Mouse (Mus musculus) limb, embryonic 10.5 days (tissue): ENCODE data around the gene Dcp1a. TPM values are rescaled to one million over a fixed set of nuclear protein-coding genes. Genes with fewer than 3 reads are reported as not detected.
A peak's percentile ranks its signal among the peaks of the same experiment; 100 is the strongest.

ENCODE experiments used
- DNase-seq: peaks from one replicate; pipeline ENCODE4 v3.0.0-alpha.2; 2017; ENCODE audit warnings: low spot score
- H3K27ac ChIP-seq: fragments of 300-500 bp; sonication (generic); 2 replicates; pipeline ENCODE4 v1.5.1; 2016; ENCODE audit warnings: mild to moderate bottlenecking
- H3K27me3 ChIP-seq: fragments of 300-500 bp; sonication (generic); 2 replicates; pipeline ENCODE4 v1.6.1; 2016; ENCODE audit warnings: low read depth, mild to moderate bottlenecking; ENCODE audit not compliant: poor library complexity, severe bottlenecking
- H3K36me3 ChIP-seq: fragments of 300-500 bp; sonication (generic); 2 replicates; pipeline ENCODE4 v1.6.1; 2016; ENCODE audit warnings: mild to moderate bottlenecking, moderate library complexity
- H3K4me1 ChIP-seq: fragments of 300-500 bp; sonication (generic); 2 replicates; pipeline ENCODE4 v1.6.1; 2016
- H3K4me3 ChIP-seq: fragments of 300-500 bp; sonication (generic); 2 replicates; pipeline ENCODE4 v1.5.1; 2016; ENCODE audit warnings: mild to moderate bottlenecking, moderate library complexity
- H3K9me3 ChIP-seq: fragments of 300-500 bp; sonication (generic); replicated peaks from 2 replicates; pipeline ENCODE4 v1.6.1; 2016; ENCODE audit warnings: mild to moderate bottlenecking
- WGBS: fragments of 180-500 bp; shearing (Covaris S2); methylation state at CpG from one replicate; pipeline ENCODE4 v1.1.7; 2016; 5-methylcytosine and 5-hydroxymethylcytosine counted together
- polyA plus RNA-seq: library from polyadenylated mRNA; unstranded; fragments of >200 nt; fragmentation: Nextera tagmentation; extraction: Ambion mirVana; gene quantifications from 2 replicates; pipeline ENCODE4 v1.2.1, GENCODE M21; 2016

Dcp1a gene
- polyA plus RNA-seq: 37.7 and 46.2 TPM in 2 replicates

GRCm38 (mm10) chr14:30479361-30479948 is at the start of gene Dcp1a:
Gene Dcp1a, plus strand, starts transcription at chr14:30479535.
- Histone ChIP-seq H3K36me3 (peaks cover 29% of the 10 kb centered on the region), H3K27ac (peak within 1 kb of the TSS; percentile 94), H3K9me3 (no peaks in the 10 kb centered on the region), H3K27me3 (no peaks in the 10 kb centered on the region), H3K4me3 (peak within 1 kb of the TSS; percentile 99), H3K4me1 (peaks cover 7% of the 10 kb centered on the region)
- under 1% methylated on average over 39 of the region's 39 CpGs for WGBS
- peak; percentile 96 for DNase-seq

GRCm38 (mm10) chr14:30429606-30430005 is 49.7 kb upstream of the Dcp1a start:
- no peaks in the 10 kb centered on the region for H3K27me3 ChIP-seq

GRCm38 (mm10) chr14:30430026-30430425 is 49.3 kb upstream of the Dcp1a start:
- Histone ChIP-seq H3K9me3 (no peaks in the 10 kb centered on the region), H3K36me3 (no peaks in the 10 kb centered on the region)
- 93% methylated on average over 9 of the region's 9 CpGs for WGBS

More at GRCm38 (mm10) chr14:30429606-30430005, 49.7 kb upstream of the Dcp1a start:
- WGBS: 72% methylated on average over 9 of the region's 9 CpGs
- no peaks in the 10 kb centered on the region for H3K9me3 ChIP-seq
- H3K4me3 ChIP-seq: no peak overlapping the region
- H3K27ac ChIP-seq: no peak overlapping the region
- DNase-seq: no peak
- H3K36me3 ChIP-seq: no peaks in the 10 kb centered on the region
- peaks cover 5% of the 10 kb centered on the region for H3K4me1 ChIP-seq

GRCm38 (mm10) chr14:30430446-30430845 is 48.9 kb upstream of the Dcp1a start:
- no peaks in the 10 kb centered on the region for H3K9me3 ChIP-seq
- 75% methylated on average over 5 of the region's 5 CpGs for WGBS

More at GRCm38 (mm10) chr14:30430026-30430425, 49.3 kb upstream of the Dcp1a start:
- Histone ChIP-seq H3K4me1 (peaks cover 5% of the 10 kb centered on the region), H3K27ac (no peak overlapping the region), H3K27me3 (no peaks in the 10 kb centered on the region), H3K4me3 (no peak overlapping the region)
- DNase-seq: no peak

GRCm38 (mm10) chr14:30435316-30435715 is 44.0 kb upstream of the Dcp1a start:
- Histone ChIP-seq H3K4me1 (no peaks in the 10 kb centered on the region), H3K27ac (no peak overlapping the region), H3K9me3 (no peaks in the 10 kb centered on the region), H3K36me3 (no peaks in the 10 kb centered on the region), H3K4me3 (no peak overlapping the region), H3K27me3 (no peaks in the 10 kb centered on the region)
- no peak for DNase-seq
- WGBS: 94% methylated on average over 5 of the region's 5 CpGs

More at GRCm38 (mm10) chr14:30430446-30430845, 48.9 kb upstream of the Dcp1a start:
- Histone ChIP-seq H3K27me3 (no peaks in the 10 kb centered on the region), H3K4me1 (peaks cover 5% of the 10 kb centered on the region), H3K4me3 (no peak overlapping the region), H3K27ac (no peak overlapping the region), H3K36me3 (no peaks in the 10 kb centered on the region)
- no peak for DNase-seq

GRCm38 (mm10) chr14:30439915-30440314 is 39.4 kb upstream of the Dcp1a start:
- Histone ChIP-seq H3K9me3 (no peaks in the 10 kb centered on the region), H3K27ac (no peak overlapping the region), H3K36me3 (no peaks in the 10 kb centered on the region), H3K4me3 (no peak overlapping the region), H3K4me1 (no peaks in the 10 kb centered on the region), H3K27me3 (no peaks in the 10 kb centered on the region)
- WGBS: 83% methylated on average over 3 of the region's 3 CpGs
- no peak for DNase-seq

GRCm38 (mm10) chr14:30455801-30456595 is 23.3 kb upstream of the Dcp1a start:
- no peak overlapping the region for H3K4me3 ChIP-seq

GRCm38 (mm10) chr14:30457436-30457835 is 21.9 kb upstream of the Dcp1a start:
- 75% methylated on average over 7 of the region's 7 CpGs for WGBS

More at GRCm38 (mm10) chr14:30455801-30456595, 23.3 kb upstream of the Dcp1a start:
- peaks cover 6% of the 10 kb centered on the region; the same call in 1 of the 2 replicates for H3K4me1 ChIP-seq
- H3K27me3 ChIP-seq: peaks cover 49% of the 10 kb centered on the region
- DNase-seq: no peak
- H3K36me3 ChIP-seq: no peaks in the 10 kb centered on the region
- WGBS: 33% methylated on average over 12 of the region's 13 CpGs
- H3K9me3 ChIP-seq: no peaks in the 10 kb centered on the region
- no peak overlapping the region for H3K27ac ChIP-seq

GRCm38 (mm10) chr14:30457897-30458296 is 21.4 kb upstream of the Dcp1a start:
- no peaks in the 10 kb centered on the region for H3K9me3 ChIP-seq
- WGBS: 43% methylated on average over 2 of the region's 2 CpGs
- H3K36me3 ChIP-seq: no peaks in the 10 kb centered on the region
- no peak overlapping the region for H3K4me3 ChIP-seq
- H3K4me1 ChIP-seq: peaks cover 6% of the 10 kb centered on the region; the same call in 1 of the 2 replicates
- no peak for DNase-seq
- H3K27ac ChIP-seq: no peak overlapping the region
- H3K27me3 ChIP-seq: peaks cover 53% of the 10 kb centered on the region

More at GRCm38 (mm10) chr14:30457436-30457835, 21.9 kb upstream of the Dcp1a start:
- H3K36me3 ChIP-seq: no peaks in the 10 kb centered on the region
- no peak overlapping the region for H3K27ac ChIP-seq
- H3K27me3 ChIP-seq: peaks cover 53% of the 10 kb centered on the region
- no peak overlapping the region for H3K4me3 ChIP-seq
- DNase-seq: no peak
- no peaks in the 10 kb centered on the region for H3K9me3 ChIP-seq
- H3K4me1 ChIP-seq: peaks cover 6% of the 10 kb centered on the region; the same call in 1 of the 2 replicates

- WGBS: 82% methylated on average over 3 of the region's 3 CpGs
- no peak for DNase-seq
- Histone ChIP-seq H3K4me3 (no peak overlapping the region), H3K36me3 (no peaks in the 10 kb centered on the region), H3K4me1 (peaks cover 6% of the 10 kb centered on the region; the same call in 1 of the 2 replicates), H3K27ac (no peak overlapping the region), H3K9me3 (no peaks in the 10 kb centered on the region), H3K27me3 (peaks cover 53% of the 10 kb centered on the region)
Observed at GRCm38 (mm10) chr14:30458820-30459219, 20.5 kb upstream of the Dcp1a start.

GRCm38 (mm10) chr14:30459891-30460523 is 19.3 kb upstream of the Dcp1a start:
- Histone ChIP-seq H3K27ac (no peak overlapping the region), H3K4me1 (peaks cover 6% of the 10 kb centered on the region; the same call in 1 of the 2 replicates), H3K27me3 (peaks cover 53% of the 10 kb centered on the region), H3K9me3 (no peaks in the 10 kb centered on the region), H3K36me3 (no peaks in the 10 kb centered on the region), H3K4me3 (no peak overlapping the region)
- 4% methylated on average over 14 of the region's 14 CpGs for WGBS
- peak; percentile 81 for DNase-seq

GRCm38 (mm10) chr14:30463312-30463711 is 16.0 kb upstream of the Dcp1a start:
- 79% methylated on average over 4 of the region's 4 CpGs for WGBS
- Histone ChIP-seq H3K27me3 (peaks cover 27% of the 10 kb centered on the region), H3K27ac (no peak overlapping the region), H3K4me1 (no peaks in the 10 kb centered on the region), H3K36me3 (no peaks in the 10 kb centered on the region), H3K9me3 (no peaks in the 10 kb centered on the region), H3K4me3 (no peak overlapping the region)
- no peak for DNase-seq

- 70% methylated on average over 5 of the region's 5 CpGs for WGBS
- no peaks in the 10 kb centered on the region for H3K4me1 ChIP-seq
- no peak for DNase-seq
- H3K36me3 ChIP-seq: no peaks in the 10 kb centered on the region
- H3K9me3 ChIP-seq: no peaks in the 10 kb centered on the region
- no peak overlapping the region for H3K27ac ChIP-seq
- H3K27me3 ChIP-seq: no peaks in the 10 kb centered on the region
- no peak overlapping the region for H3K4me3 ChIP-seq
Observed at GRCm38 (mm10) chr14:30473605-30474004, 5.7 kb upstream of the Dcp1a start.
